Mouse (Mus musculus) gastrocnemius, postnatal 14 days (tissue): ENCODE results near the gene Abtb2. TPM values are rescaled to one million over a fixed set of nuclear protein-coding genes. Genes with fewer than 3 reads are reported as not detected.
A peak's percentile ranks its signal among the peaks of the same experiment; 100 is the strongest.

ENCODE experiments used
- DNase-seq: peaks from one replicate; pipeline ENCODE4 v3.0.0; 2021; ENCODE audit warnings: mixed read lengths
- intact Hi-C: fragments of 180-260 bp; cut with DNase I; formaldehyde crosslinking; loops from one replicate; pipeline ENCODE4 v1.15.1; 2025; ENCODE audit warnings: low total_unique reads
- total RNA-seq, 2 experiments: library from RNA; stranded (reverse); gene quantifications; 2 replicates each; pipeline ENCODE4 v1.2.3; 2021

Abtb2 gene
- total RNA-seq, 2 experiments from 2014 or later: 4.9 to 6.8 TPM

DNA sequence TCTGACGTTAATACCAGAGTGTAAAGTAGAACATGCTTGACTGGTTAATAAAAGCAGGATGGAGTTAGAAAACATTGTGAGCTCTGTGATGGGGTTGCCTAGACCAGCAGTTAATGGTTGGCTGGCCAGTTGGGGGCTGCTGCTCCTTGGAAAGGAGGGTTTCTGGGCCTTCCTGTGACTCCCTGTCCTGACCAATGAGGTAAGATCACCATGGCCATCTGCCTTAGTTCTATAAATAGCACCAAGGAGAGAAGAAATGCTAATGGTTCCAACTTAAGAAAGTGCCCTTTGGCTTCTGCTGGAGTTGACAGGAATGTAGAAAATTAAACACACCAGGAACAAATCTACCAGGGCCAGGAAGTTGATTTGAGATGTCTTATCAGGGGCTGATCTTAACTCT is 42.8 kb downstream of the Abtb2 start:
- intact Hi-C loops: no loop called here
- DNase-seq: no peak

- DNase-seq: peak; percentile 73
- intact Hi-C loops: no loop called here
Measured at GRCm38 (mm10) chr2:103609499-103609898, 43.4 kb downstream of the Abtb2 start.

DNA sequence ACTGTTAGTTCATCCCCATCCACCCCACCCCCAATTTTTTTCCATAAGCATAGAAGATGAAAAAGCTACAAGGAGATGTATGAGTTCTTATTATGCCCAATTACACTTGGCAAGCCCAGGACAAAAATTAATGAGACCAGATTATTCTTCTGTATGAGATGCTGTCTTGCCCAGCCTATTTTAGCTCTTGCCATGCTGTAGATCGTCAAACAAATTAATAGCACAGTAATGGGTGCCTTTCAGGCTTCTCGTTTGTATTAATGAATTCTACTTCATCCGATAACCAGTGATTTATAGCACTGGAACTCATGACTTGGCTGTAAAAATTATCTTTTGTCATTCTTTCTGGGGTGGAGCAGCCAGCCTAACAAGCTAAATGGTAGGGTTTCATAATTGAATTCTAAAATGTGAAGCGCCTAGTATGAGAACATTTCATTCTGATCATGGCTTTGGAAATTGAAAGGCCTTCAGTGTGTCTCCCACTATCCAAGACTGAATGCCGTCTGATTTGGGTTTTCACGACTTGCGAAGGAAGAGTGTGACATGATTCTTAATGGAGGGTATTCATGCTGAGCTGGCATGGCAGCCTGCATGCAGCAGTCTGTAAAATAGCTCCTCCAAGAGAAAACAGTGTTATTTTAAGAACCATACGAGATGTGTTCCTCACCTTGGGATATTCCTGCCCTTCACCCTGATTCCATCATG is 44.9 kb downstream of the Abtb2 start:
- intact Hi-C loops: no loop called here
- DNase-seq: no peak

DNA sequence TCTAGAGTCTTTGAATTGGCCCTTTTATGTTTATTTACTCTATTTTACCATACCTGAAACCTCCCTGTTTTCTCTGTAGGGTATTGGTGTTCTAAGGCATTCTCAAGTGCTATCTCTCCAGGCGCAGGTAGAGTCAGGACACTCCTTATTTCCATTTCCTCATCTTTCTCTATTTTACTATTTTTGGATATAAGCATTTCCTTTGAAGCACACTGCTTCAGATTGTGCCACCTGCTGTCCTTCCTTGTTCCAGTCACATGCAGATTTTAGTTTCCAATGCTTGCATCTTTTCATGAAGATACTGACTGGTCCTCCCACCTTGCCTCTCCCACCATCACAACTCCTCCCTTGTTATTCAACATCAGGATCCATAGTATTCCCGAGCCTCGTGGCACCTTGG is 47.8 kb downstream of the Abtb2 start:
- intact Hi-C loops: no loop called here

DNA sequence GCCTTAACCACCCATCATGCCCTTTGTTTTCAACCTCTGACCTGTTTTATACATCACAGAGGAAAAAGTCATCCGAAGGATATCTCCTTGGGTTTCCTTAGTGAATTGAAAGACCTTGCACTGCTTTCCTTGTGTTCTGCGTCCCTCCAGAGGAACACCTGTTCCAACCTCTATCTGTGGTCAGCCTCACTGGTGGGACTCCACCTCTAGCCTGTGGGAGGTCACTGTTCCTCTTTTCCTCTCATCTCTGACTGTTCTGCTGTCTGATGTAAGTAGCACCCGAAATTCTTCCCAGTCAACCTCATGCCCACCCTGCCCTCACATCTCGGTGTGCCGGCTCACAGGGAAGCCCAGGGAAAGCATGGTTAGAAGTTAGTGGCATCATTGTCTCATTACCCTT is 48.9 kb downstream of the Abtb2 start:
- no peak for DNase-seq
- intact Hi-C loops: no loop called here

More for the DNA sequence above, 47.8 kb downstream of the Abtb2 start:
- DNase-seq: no peak

DNA sequence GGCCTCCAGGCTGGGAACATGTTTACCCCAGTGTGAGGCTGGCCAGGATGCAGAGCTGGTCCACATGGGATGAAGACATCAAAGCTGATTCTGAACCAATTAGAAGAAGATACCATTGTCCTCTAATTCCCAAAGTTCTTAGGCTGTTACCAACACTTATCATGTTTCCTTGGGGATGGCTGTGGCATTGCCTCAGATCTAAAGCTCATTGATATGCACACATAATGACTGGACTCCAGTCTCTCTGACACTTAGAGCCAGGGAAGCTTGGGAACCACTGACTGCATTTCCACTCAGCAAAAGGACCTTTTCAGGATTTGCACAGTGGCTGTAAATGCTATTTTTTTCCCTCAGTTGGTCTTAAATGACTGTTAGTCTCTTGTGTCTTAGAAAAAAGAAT is 52.3 kb downstream of the Abtb2 start:
- DNase-seq: no peak
- intact Hi-C loops: no loop called here

GRCm38 (mm10) chr2:103622950-103623349 is 56.8 kb downstream of the Abtb2 start:
- intact Hi-C loops: no loop called here

GRCm38 (mm10) chr2:103625349-103625932 is 59.3 kb downstream of the Abtb2 start:
- intact Hi-C loops: no loop called here
- no peak for DNase-seq

More at GRCm38 (mm10) chr2:103622950-103623349, 56.8 kb downstream of the Abtb2 start:
- DNase-seq: no peak

- no peak for DNase-seq
- intact Hi-C loops: no loop called here
Measured at GRCm38 (mm10) chr2:103627101-103627500, 61.0 kb downstream of the Abtb2 start.

- no peak for DNase-seq
- intact Hi-C loops: no loop called here
Measured at GRCm38 (mm10) chr2:103629956-103630355, 63.8 kb downstream of the Abtb2 start.

GRCm38 (mm10) chr2:103631293-103631717 is 65.2 kb downstream of the Abtb2 start:
- intact Hi-C loops: no loop called here
- no peak for DNase-seq

DNA sequence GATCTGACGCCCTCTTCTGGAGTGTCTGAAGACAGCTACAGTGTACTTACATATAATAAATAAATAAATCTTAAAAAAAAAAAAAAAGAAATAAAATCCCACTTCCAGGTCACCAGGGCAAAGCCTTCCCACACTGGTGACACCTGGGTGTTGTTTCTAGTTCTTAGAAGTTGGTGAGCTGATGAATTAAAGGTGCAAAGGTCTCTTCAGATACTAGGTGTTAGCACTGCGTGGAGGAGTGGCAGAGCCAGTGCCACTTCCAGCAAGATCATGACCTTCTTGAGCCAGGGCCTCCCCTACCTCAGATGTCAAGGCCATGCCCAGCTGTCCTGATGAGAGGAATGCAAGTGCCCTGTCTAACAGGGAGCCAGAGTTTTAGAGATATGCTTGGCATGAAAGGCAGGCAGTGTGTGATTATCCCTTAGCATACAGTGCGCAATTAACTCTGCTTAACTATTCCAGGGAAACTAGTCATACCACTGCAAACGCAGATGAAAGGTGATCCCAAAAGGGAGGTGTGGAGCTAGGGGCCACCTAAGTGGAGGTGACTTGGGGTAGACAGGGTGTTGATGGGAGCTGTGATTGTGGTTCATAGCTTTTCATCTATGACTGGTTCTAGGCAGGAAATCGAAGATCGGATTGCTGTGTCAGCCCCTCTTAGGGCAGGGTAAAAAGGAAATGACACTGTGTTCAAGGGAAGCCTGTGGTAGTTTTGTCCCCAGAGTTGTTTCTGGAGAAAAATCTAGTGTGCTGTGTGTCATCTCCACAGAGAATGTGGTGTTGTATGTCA is 66.2 kb downstream of the Abtb2 start:
- intact Hi-C loops: no loop called here
- DNase-seq: no peak

DNA sequence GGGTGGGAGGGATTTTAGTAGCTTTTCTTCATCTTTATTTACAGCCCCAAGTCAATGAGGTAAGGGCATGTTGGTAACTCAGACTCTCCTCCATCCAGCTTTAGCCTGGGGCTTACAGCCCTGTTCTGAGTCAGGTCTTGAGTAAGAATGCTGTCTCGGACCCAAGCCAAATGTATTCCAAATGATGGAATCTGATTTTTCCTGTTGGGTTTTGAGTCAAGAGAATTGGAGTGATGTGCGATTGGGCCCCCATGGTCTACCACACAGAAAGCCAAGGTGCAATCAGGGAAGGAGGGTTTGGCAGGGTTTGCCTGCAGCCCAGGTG is 66.8 kb downstream of the Abtb2 start:
- no peak for DNase-seq
- intact Hi-C loops: no loop called here

- intact Hi-C loops: no loop called here
- no peak for DNase-seq
Measured at GRCm38 (mm10) chr2:103635731-103636487, 69.8 kb downstream of the Abtb2 start.

- DNase-seq: no peak
- intact Hi-C loops: no loop called here
Measured at GRCm38 (mm10) chr2:103637385-103637784, 71.3 kb downstream of the Abtb2 start.

DNA sequence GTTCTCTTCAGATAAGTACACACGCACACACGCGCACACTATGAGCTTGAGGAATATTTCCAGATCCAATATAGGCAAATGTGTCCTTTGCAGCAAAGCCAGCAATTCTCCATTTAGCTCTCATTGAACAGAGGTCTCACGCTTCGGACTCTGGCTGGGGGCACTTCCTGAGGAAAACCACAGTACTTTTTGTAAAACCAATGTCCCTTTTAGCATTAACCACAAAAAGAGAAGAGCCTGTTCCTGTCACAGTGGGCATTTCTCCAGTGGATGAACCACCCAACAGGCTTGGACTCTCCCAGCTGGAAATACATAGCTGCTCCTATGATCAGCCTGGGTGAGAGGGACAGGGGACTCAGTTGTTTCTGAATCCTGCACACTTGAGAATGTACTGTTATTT is 71.8 kb downstream of the Abtb2 start:
- no peak for DNase-seq
- intact Hi-C loops: no loop called here

GRCm38 (mm10) chr2:103639701-103640100 is 73.6 kb downstream of the Abtb2 start:
- intact Hi-C loops: no loop called here
- no peak for DNase-seq

- DNase-seq: no peak
- intact Hi-C loops: no loop called here
Measured at GRCm38 (mm10) chr2:103640861-103641260, 74.8 kb downstream of the Abtb2 start.

DNA sequence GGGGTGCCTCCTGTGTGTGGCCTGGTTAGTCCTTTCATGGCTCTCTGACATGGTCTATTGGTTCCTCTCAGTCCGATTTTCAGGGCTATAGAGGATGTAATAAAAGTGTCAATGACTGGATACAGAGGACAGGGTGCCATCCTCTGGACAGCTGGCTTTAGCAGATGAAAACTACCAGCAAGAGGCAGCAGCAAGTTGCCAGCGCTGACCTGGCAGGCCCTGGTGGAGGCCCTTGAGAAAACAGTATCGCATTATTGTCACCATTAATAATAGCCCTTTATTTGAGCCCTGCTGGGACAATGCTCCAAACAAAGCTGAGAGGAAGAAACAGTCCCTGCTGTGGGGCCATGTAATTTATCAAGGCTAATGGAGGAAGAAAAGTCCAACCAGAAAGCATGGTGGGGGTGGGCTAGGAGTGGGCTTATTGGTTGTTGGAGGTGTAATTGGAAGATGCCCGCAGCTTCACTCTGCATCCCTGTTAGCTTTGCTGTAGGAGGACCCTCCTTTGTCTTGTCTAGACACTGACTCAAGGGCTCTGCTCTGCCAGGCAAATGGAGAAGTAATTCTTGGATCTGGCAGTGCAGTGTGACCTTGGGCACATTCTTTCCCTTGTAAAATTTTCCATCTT is 77.6 kb downstream of the Abtb2 start:
- peak; percentile 23 for DNase-seq
- intact Hi-C loops: no loop called here

DNA sequence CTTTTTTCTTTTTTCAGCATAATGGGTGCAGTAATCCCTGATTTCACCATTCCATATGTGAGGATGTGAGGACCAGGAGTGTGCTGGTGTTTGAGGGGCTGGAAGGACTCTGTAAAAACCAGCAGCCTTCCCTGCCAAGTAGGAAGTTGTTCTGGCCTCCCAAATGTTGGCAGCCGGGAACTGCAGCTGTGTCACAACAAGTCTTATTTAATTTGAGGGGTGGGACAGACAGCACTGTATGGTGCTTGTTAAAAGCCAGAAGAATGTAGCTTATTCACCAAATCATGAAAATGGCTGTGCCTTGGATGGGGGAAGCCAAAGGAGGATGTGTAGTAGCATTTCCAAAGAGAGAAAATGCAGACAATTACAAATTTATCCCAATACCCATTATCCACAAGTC is 78.3 kb downstream of the Abtb2 start:
- intact Hi-C loops: no loop called here
- DNase-seq: no peak
